Mouse (Mus musculus) spleen, postnatal 10 days (tissue): ENCODE results near the gene Pigb.

Source experiments
- DNase-seq, 2 experiments: peaks; one replicate each; pipeline ENCODE4 v3.0.0; 2021 to 2022; ENCODE audit warnings: low spot score in 2 of 2

Gene Pigb

GRCm38 (mm10) chr9:73045711-73046110, 5.5 kb upstream of the Pigb start:
- no peak for DNase-seq

- DNase-seq: peak in 1 of 2 experiments; percentile 13
Measured at GRCm38 (mm10) chr9:73045204-73045603, 5.0 kb upstream of the Pigb start.

GRCm38 (mm10) chr9:73044146-73045079, 4.2 kb upstream of the Pigb start, which contains the start of gene Rab27a:
Rab27a (plus strand) TSS chr9:73044854.
- DNase-seq: peak; percentile 75 to 91

GRCm38 (mm10) chr9:73039222-73039945, 794 bp downstream of the Pigb start:
- DNase-seq: peak; percentile 81 to 93

- no peak for DNase-seq
Measured at GRCm38 (mm10) chr9:73033406-73033805, 6.8 kb downstream of the Pigb start.

- DNase-seq: no peak
Measured at GRCm38 (mm10) chr9:73031421-73031820, 8.8 kb downstream of the Pigb start.

- no peak for DNase-seq
Measured at GRCm38 (mm10) chr9:73030443-73030842, 9.7 kb downstream of the Pigb start.

- no peak for DNase-seq
Measured at GRCm38 (mm10) chr9:73025818-73026636, 14.2 kb downstream of the Pigb start.

GRCm38 (mm10) chr9:73020566-73021097, 19.5 kb downstream of the Pigb start:
- no peak for DNase-seq

- DNase-seq: no peak
Measured at GRCm38 (mm10) chr9:73019841-73020240, 20.3 kb downstream of the Pigb start.

GRCm38 (mm10) chr9:73014724-73015123, 25.5 kb downstream of the Pigb start:
- DNase-seq: no peak

- no peak for DNase-seq
Measured at GRCm38 (mm10) chr9:73012629-73013028, 27.5 kb downstream of the Pigb start.

- DNase-seq: no peak
Measured at GRCm38 (mm10) chr9:73008384-73008783, 31.8 kb downstream of the Pigb start.

- DNase-seq: peak in 1 of 2 experiments; percentile 22
Measured at GRCm38 (mm10) chr9:73006175-73006574, 34.0 kb downstream of the Pigb start.

GRCm38 (mm10) chr9:73005106-73005505, 35.1 kb downstream of the Pigb start:
- DNase-seq: no peak

GRCm38 (mm10) chr9:73004076-73004475, 36.1 kb downstream of the Pigb start:
- no peak for DNase-seq

- DNase-seq: no peak
Measured at GRCm38 (mm10) chr9:73002177-73002576, 38.0 kb downstream of the Pigb start.

GRCm38 (mm10) chr9:73001314-73002011, 38.7 kb downstream of the Pigb start:
- no peak for DNase-seq

- no peak for DNase-seq
Measured at GRCm38 (mm10) chr9:73000487-73000886, 39.7 kb downstream of the Pigb start.

GRCm38 (mm10) chr9:72996806-72997205, 43.4 kb downstream of the Pigb start:
- DNase-seq: no peak

- DNase-seq: no peak
Measured at GRCm38 (mm10) chr9:72996167-72996566, 44.0 kb downstream of the Pigb start.
